Mouse (Mus musculus): Measurements from ENCODE around the gene Dhx40. TPM values are rescaled to one million over a fixed set of nuclear protein-coding genes. Genes with fewer than 3 reads are reported as not detected.
A peak's percentile ranks its signal among the peaks of the same experiment; 100 is the strongest.

Gene Dhx40
- polyA plus RNA-seq, 1 experiment from 2014 or later = 19.5 TPM

DNA sequence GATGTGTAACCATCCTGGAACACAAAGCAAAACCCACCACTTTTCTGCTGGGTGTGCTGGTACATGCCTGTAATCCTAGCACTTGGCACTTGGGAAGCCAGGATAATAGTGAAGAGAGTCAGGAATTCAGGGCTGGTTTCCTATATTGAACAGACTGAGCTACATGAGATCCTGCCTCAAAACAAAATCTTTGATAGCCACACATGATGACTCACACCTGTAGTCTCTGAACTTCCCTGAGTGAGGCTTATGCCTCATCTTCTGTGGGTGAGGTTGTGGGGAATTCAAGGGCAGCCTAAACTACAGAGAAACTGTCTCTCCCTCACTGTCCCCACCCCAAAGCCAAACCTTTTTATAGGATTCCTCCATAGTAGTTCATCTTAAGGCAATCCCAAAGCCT is 47.2 kb downstream of the Dhx40 start:
- H3K27ac ChIP-seq (ENCODE audit: low read depth) = no peak overlapping the region
- no peak for ATAC-seq (replicated peaks; ENCODE audit: low FRiP score, low TSS enrichment, low read depth)

DNA sequence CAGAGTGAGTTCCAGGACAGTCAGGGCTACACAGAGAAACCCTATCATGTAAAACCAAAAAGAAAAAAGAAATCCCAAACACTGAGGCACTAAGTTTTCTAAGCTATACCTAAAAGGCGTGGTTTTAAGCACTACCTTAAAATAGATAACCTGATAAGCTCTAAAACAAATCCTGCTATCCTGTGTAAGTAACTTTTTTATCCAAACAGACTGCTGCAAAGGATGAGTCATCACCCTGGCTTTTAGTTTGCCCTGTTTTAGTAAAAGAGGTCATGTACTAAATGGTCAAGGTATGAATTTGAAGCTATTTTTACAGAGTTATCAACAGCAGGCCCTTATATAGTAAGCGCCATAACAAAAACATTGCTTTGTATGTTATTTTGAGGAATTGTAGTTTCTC is 47.7 kb downstream of the Dhx40 start:
- H3K4me1 ChIP-seq (replicated peaks; ENCODE audit: control insufficient read depth, insufficient read depth, low read length) = peaks cover 9% of the 10 kb centered on the region; the same call in 1 of the 2 replicates
- 90% methylated on average over 2 of the region's 2 CpGs for WGBS
- H3K27me3 ChIP-seq (replicated peaks; ENCODE audit: control insufficient read depth, insufficient read depth, low read length) = no peaks in the 10 kb centered on the region
- no peak overlapping the region for H3K4me2 ChIP-seq (ENCODE audit: low read length)
- H3K27ac ChIP-seq (ENCODE audit: low read depth) = no peak overlapping the region
- H3K36me3 ChIP-seq (ENCODE audit: control insufficient read depth, insufficient read depth, low read length) = no peaks in the 10 kb centered on the region
- DNase-seq (ENCODE audit: low spot score) (no peak), ATAC-seq (replicated peaks; ENCODE audit: low FRiP score, low TSS enrichment, low read depth) (no peak)
- H3K9me3 ChIP-seq (ENCODE audit: control insufficient read depth, low read length) = no peaks in the 10 kb centered on the region
- no peak overlapping the region for H3K4me3 ChIP-seq (ENCODE audit: low read depth, low read length)
- no peak overlapping the region for H3K9ac ChIP-seq (ENCODE audit: low read length)

More for the DNA sequence above, 47.2 kb downstream of the Dhx40 start:
- Histone ChIP-seq H3K4me1 (replicated peaks; ENCODE audit: control insufficient read depth, insufficient read depth, low read length) (peaks cover 4% of the 10 kb centered on the region; the same call in 1 of the 2 replicates), H3K4me3 (ENCODE audit: low read depth, low read length) (no peak overlapping the region), H3K9ac (ENCODE audit: low read length) (no peak overlapping the region), H3K9me3 (ENCODE audit: control insufficient read depth, low read length) (no peaks in the 10 kb centered on the region), H3K4me2 (ENCODE audit: low read length) (no peak overlapping the region), H3K36me3 (ENCODE audit: control insufficient read depth, insufficient read depth, low read length) (no peaks in the 10 kb centered on the region), H3K27me3 (replicated peaks; ENCODE audit: control insufficient read depth, insufficient read depth, low read length) (no peaks in the 10 kb centered on the region)
- no peak for DNase-seq (ENCODE audit: low spot score)

DNA sequence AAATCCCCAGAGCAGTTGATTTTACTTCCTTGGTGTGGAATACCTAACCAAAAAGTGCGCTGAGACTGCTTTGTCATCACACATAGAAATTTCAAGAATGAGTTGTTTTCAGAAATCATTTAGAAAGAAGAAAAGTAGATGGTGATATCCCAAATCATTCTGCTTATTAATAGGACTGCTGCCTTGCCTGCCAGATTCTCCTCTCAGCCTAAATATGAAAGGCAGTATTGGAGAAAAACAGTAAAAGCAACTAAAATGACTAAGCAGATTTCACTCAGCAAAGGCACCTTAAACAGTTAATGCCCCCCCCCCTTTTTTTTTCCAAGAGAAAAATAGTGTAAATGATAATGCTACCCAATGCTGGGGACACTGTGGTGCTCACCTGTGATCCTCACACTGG is 48.3 kb downstream of the Dhx40 start:
- H3K27me3 ChIP-seq (replicated peaks; ENCODE audit: control insufficient read depth, insufficient read depth, low read length) = no peaks in the 10 kb centered on the region
- H3K9me3 ChIP-seq (ENCODE audit: control insufficient read depth, low read length) = no peaks in the 10 kb centered on the region
- 88% methylated on average over 1 of the region's 1 CpGs for WGBS
- no peak overlapping the region for H3K9ac ChIP-seq (ENCODE audit: low read length)
- H3K36me3 ChIP-seq (ENCODE audit: control insufficient read depth, insufficient read depth, low read length) = no peaks in the 10 kb centered on the region
- no peak overlapping the region for H3K4me2 ChIP-seq (ENCODE audit: low read length)
- no peak overlapping the region for H3K4me3 ChIP-seq (ENCODE audit: low read depth, low read length)
- DNase-seq (ENCODE audit: low spot score) (no peak), ATAC-seq (replicated peaks; ENCODE audit: low FRiP score, low TSS enrichment, low read depth) (no peak)
- H3K4me1 ChIP-seq (replicated peaks; ENCODE audit: control insufficient read depth, insufficient read depth, low read length) = peaks cover 13% of the 10 kb centered on the region; the same call in 1 of the 2 replicates
- no peak overlapping the region for H3K27ac ChIP-seq (ENCODE audit: low read depth)

DNA sequence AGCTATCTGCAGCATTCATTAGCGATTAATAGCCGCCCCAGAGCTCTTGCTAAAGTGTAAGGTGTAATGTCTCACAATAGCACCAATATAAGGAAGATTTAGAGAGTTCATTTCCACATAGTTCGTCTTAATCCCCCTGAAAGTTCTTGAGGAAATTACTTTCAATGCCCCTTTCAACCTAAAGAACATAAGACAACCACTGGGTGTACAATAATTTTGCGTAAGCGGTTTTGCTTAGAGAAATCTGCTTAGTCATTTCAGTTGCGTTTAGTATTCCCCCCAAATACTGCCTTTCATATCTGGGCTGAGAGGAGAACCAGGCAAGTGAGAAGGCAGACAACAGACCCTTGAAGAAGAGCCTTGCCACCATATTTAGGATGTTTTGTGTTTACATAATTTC is 49.0 kb downstream of the Dhx40 start:
- Histone ChIP-seq H3K4me3 (ENCODE audit: low read depth, low read length) (peak overlapping the region; percentile 97), H3K9me3 (ENCODE audit: control insufficient read depth, low read length) (no peaks in the 10 kb centered on the region), H3K36me3 (ENCODE audit: control insufficient read depth, insufficient read depth, low read length) (no peaks in the 10 kb centered on the region), H3K27ac (ENCODE audit: low read depth) (peak overlapping the region; percentile 97), H3K4me1 (replicated peaks; ENCODE audit: control insufficient read depth, insufficient read depth, low read length) (peaks cover 19% of the 10 kb centered on the region; the same call in 1 of the 2 replicates), H3K4me2 (ENCODE audit: low read length) (peak overlapping the region; percentile 80), H3K27me3 (replicated peaks; ENCODE audit: control insufficient read depth, insufficient read depth, low read length) (no peaks in the 10 kb centered on the region), H3K9ac (ENCODE audit: low read length) (peak overlapping the region; percentile 94)
- WGBS = 29% methylated on average over 6 of the region's 6 CpGs
- no peak for DNase-seq (ENCODE audit: low spot score)
- no peak for ATAC-seq (replicated peaks; ENCODE audit: low FRiP score, low TSS enrichment, low read depth)

DNA sequence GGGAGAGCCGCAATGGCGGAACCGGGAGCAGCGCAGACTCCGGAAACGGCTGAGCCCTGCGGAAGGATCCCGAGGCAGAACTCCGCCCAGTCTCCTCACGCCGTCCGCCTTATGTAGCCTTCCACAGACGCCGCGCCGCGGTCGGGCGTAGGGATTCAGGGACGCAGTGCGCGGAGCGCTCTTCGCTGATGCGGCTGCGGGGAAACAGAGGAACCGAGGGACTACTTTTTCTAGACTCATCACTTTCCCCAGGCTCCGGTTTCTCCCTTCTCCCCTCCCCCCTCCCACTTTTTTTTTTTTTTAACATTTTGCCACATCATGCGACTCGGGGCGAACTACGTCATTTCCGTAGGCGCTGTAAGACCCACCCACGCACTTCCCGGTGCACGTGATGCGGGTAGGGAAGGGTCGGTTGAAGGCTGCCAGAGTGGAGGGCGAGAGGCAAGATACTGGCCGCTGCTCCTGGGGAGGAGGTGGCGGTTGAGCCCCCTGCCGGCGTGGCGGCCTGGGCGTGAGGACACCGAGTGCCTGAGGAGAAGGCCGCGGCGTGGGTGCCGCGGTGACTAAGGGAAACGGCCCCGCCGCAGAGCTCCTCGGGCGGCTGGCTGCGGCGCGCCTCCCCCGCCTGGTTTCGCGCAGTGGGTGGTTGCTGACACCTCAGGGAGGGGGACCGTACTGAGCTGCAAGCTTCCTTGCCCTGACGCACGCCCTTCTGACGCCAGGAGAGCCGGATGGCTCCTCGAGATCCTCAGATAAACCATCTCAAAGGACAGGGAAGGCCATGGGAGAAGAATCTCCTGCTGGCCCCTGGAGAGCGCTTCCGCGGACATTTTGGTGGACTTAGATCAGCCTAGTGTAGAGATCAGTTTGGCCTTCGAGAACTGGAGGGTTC is 49.8 kb downstream of the Dhx40 start, which contains the start of gene Cltc:
TSS of gene Cltc (minus strand) at position 86 of the 892 bp plus-strand sequence.
- H3K27me3 ChIP-seq (replicated peaks; ENCODE audit: control insufficient read depth, insufficient read depth, low read length) = no peaks in the 10 kb centered on the region
- peak within 1 kb of the TSS; percentile 97 for H3K4me3 ChIP-seq (ENCODE audit: low read depth, low read length)
- H3K4me2 ChIP-seq (ENCODE audit: low read length) = peak within 1 kb of the TSS; percentile 98
- no peaks in the 10 kb centered on the region for H3K36me3 ChIP-seq (ENCODE audit: control insufficient read depth, insufficient read depth, low read length)
- peak within 1 kb of the TSS; percentile 94 for H3K9ac ChIP-seq (ENCODE audit: low read length)
- H3K9me3 ChIP-seq (ENCODE audit: control insufficient read depth, low read length) = no peaks in the 10 kb centered on the region
- under 1% methylated on average over 73 of the region's 73 CpGs for WGBS
- H3K27ac ChIP-seq (ENCODE audit: low read depth) = peak within 1 kb of the TSS; percentile 97
- ATAC-seq (replicated peaks; ENCODE audit: low FRiP score, low TSS enrichment, low read depth) = peak; percentile 94
- H3K4me1 ChIP-seq (replicated peaks; ENCODE audit: control insufficient read depth, insufficient read depth, low read length) = peaks cover 21% of the 10 kb centered on the region; the same call in 1 of the 2 replicates
- peak; percentile 98 for DNase-seq (ENCODE audit: low spot score)

GRCm38 (mm10) chr11:86757142-86757479 is 50.4 kb downstream of the Dhx40 start:
- Histone ChIP-seq H3K4me2 (ENCODE audit: low read length) (peak overlapping the region; percentile 98), H3K4me1 (replicated peaks; ENCODE audit: control insufficient read depth, insufficient read depth, low read length) (peaks cover 21% of the 10 kb centered on the region; the same call in 1 of the 2 replicates), H3K27ac (ENCODE audit: low read depth) (peak overlapping the region; percentile 97), H3K27me3 (replicated peaks; ENCODE audit: control insufficient read depth, insufficient read depth, low read length) (no peaks in the 10 kb centered on the region), H3K36me3 (ENCODE audit: control insufficient read depth, insufficient read depth, low read length) (no peaks in the 10 kb centered on the region), H3K4me3 (ENCODE audit: low read depth, low read length) (peak overlapping the region; percentile 97), H3K9me3 (ENCODE audit: control insufficient read depth, low read length) (no peaks in the 10 kb centered on the region), H3K9ac (ENCODE audit: low read length) (peak overlapping the region; percentile 94)
- ATAC-seq (replicated peaks; ENCODE audit: low FRiP score, low TSS enrichment, low read depth) (peak; percentile 75), DNase-seq (ENCODE audit: low spot score) (no peak)
- 0% methylated on average over 17 of the region's 18 CpGs for WGBS

DNA sequence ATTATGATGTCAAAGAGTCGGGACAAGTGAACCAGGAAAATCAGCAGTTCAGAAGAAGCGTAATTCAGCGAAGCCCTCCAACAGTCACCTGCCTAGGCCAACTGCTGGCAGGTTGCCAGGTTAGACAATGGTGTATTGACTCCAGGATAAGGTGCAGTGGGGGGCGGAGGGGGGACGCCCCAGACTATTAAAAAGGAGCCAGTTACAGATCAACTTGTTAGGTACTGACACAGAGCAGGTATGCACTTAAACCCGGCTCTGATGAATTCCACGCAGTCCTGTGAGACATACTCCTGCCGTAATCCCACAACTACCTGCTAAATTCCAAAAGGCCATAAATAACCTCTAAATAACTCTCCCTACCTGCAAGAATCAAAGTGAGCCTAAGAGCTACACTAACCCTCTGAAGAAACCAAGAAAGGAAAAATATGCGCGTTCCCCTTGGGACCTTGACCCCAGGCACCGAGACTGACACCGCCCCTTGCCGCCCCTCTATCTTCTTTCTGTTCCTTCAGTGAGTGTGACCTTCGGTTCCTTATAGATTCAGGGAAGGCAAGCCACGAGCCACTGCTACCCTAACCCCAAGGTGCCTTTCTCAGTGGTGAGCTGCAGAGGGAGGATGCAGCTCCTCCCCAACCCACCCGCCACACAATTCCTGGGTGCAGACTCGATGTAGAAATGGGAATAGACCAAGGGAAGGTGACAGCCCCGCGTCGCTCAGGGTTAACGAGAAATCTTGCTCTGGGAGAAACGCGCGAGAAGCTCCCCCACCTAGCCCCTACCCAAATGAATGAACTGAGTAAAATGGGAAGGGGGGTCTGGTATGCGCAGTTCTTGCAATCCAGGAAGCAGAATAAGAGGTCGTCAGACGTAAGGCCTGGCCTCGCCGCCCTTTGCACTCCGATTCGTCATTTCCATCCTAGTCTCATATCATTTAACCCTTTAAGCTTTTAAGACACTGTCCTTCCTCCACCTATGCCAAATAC is 51.1 kb downstream of the Dhx40 start:
- no peaks in the 10 kb centered on the region for H3K36me3 ChIP-seq (ENCODE audit: control insufficient read depth, insufficient read depth, low read length)
- H3K9me3 ChIP-seq (ENCODE audit: control insufficient read depth, low read length) = no peaks in the 10 kb centered on the region
- H3K9ac ChIP-seq (ENCODE audit: low read length) = peak overlapping the region; percentile 94
- peak overlapping the region; percentile 97 for H3K4me3 ChIP-seq (ENCODE audit: low read depth, low read length)
- H3K4me2 ChIP-seq (ENCODE audit: low read length) = peak overlapping the region; percentile 98
- WGBS = 2% methylated on average over 31 of the region's 31 CpGs
- ATAC-seq (replicated peaks; ENCODE audit: low FRiP score, low TSS enrichment, low read depth) (peak; percentile 17), DNase-seq (ENCODE audit: low spot score) (peak; percentile 78)
- H3K27me3 ChIP-seq (replicated peaks; ENCODE audit: control insufficient read depth, insufficient read depth, low read length) = no peaks in the 10 kb centered on the region
- H3K4me1 ChIP-seq (replicated peaks; ENCODE audit: control insufficient read depth, insufficient read depth, low read length) = peaks cover 21% of the 10 kb centered on the region; the same call in 1 of the 2 replicates
- H3K27ac ChIP-seq (ENCODE audit: low read depth) = peak overlapping the region; percentile 97

DNA sequence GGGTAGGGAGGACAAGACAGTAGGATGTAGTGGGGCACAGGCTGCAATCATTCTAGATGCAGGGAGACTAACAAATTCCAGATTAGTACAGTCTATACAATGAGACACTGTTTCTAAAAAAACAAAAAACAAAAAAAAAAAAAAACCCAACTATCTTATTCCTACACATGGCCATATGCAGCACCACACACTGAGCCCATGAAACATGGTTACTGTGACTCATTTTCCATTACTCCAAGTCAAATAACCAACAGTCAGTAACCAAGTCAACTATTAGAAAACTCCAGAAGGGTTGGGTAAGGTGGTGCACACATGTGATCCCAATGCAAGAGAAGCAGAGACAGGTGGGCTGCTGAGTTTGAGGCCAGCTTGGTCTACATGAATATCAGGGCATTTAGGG is 55.1 kb downstream of the Dhx40 start:
- DNase-seq (ENCODE audit: low spot score) (no peak), ATAC-seq (replicated peaks; ENCODE audit: low FRiP score, low TSS enrichment, low read depth) (no peak)
- Histone ChIP-seq H3K27me3 (replicated peaks; ENCODE audit: control insufficient read depth, insufficient read depth, low read length) (no peaks in the 10 kb centered on the region), H3K9ac (ENCODE audit: low read length) (no peak overlapping the region), H3K27ac (ENCODE audit: low read depth) (no peak overlapping the region), H3K9me3 (ENCODE audit: control insufficient read depth, low read length) (no peaks in the 10 kb centered on the region), H3K4me2 (ENCODE audit: low read length) (no peak overlapping the region), H3K4me1 (replicated peaks; ENCODE audit: control insufficient read depth, insufficient read depth, low read length) (peaks cover 32% of the 10 kb centered on the region), H3K36me3 (ENCODE audit: control insufficient read depth, insufficient read depth, low read length) (no peaks in the 10 kb centered on the region), H3K4me3 (ENCODE audit: low read depth, low read length) (no peak overlapping the region)
